Mouse (Mus musculus) adrenal gland (tissue): ENCODE data around the gene Kank1.

Source experiments
- intact Hi-C: fragments of 180-260 bp; cut with DNase I; formaldehyde crosslinking; loops from one replicate; pipeline ENCODE4 v1.15.1; 2025

Kank1 gene

GRCm38 (mm10) chr19:25251610-25252140 lies 14.9 kb downstream of the Kank1 start:
- intact Hi-C loops = no loop called here

- intact Hi-C loops = no loop called here
These were observed 16.4 kb downstream of the Kank1 start for GRCm38 (mm10) chr19:25253198-25253597.

GRCm38 (mm10) chr19:25253628-25254027 lies 16.9 kb downstream of the Kank1 start:
- intact Hi-C loops = no loop called here

- intact Hi-C loops = no loop called here
These were observed 21.5 kb downstream of the Kank1 start for GRCm38 (mm10) chr19:25258321-25258720.

- intact Hi-C loops = no loop called here
These were observed 29.4 kb downstream of the Kank1 start for GRCm38 (mm10) chr19:25266181-25266580.

DNA sequence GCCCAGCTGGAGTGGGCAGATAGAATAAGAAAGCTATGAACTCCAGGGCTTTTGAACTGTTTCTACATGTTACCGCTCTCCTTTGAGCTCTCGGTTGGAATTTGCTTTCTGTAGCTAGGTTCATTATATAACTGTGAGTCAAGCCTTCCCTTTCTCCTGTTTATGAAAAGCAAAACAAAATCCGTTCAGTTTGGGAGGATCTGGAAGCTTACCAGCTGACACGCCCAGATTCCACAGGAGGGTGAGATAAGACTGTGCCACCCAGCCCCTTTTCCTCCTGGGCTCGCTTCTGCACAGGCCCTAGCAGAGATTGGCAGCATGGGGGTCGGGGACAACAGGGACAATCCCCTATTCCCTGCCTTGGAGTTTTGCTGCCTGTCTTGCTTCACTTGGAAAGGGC lies 30.5 kb downstream of the Kank1 start:
- intact Hi-C loops = no loop called here

DNA sequence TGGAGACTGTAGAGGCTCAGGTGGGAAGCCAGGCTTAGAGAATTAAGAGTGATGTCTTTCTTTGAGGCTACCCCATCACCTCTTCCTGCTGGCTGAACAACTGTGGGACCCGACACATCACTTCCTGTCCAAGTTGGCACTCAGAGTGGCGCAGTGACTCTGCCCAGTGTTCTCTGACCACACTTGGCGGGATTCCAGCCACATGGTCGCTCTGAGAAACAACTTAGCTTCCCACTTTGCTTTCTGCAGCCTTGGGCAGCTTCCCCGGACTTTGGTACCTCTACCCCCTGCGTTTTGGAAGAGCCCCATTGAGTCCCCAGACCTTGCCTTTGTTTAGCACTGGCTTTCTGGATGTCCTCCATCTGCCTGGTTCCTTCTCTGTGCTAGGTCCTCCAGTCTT lies 31.8 kb downstream of the Kank1 start:
- intact Hi-C loops = no loop called here

GRCm38 (mm10) chr19:25271591-25271990 lies 34.8 kb downstream of the Kank1 start:
- intact Hi-C loops = no loop called here

GRCm38 (mm10) chr19:25273179-25273578 lies 36.4 kb downstream of the Kank1 start:
- intact Hi-C loops = no loop called here

DNA sequence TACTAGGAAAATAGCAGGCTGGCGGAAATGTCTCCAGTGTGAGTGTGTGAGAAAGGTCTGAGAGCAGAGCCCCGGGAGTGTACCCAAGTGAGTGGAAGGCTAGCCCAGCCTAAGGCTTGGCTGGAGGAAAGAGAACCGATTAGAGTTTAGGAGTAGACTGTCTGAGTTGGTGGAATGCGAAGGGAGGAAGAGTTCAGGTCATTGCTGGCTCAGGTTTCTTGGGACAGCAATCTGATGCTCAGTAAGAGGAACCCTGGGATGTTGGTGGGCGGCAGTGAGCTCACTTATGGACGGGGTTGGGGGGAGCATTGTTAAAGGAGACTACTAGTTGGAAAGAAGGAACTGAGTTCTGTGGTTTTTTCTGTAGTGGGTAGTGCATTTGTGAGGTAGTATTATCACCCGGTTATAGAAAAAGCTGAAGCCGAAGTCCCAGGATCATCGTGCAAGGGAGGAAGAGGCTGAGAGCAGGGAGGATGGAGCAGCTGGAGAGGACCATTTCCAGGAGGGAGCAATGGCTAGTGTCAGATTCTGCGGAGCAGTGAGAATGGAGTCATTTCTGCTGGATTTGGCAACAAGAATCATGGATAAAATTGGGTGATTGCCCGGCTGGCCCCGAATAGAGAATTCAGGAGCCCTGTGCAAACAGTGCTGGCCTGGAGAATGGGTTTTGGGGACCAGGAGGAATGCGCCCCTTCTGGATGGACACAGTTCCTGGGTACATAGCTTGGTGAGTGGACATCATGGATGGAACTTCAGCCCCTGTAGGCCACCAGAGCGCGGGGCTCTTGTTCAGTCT lies 40.0 kb downstream of the Kank1 start:
- intact Hi-C loops = no loop called here

DNA sequence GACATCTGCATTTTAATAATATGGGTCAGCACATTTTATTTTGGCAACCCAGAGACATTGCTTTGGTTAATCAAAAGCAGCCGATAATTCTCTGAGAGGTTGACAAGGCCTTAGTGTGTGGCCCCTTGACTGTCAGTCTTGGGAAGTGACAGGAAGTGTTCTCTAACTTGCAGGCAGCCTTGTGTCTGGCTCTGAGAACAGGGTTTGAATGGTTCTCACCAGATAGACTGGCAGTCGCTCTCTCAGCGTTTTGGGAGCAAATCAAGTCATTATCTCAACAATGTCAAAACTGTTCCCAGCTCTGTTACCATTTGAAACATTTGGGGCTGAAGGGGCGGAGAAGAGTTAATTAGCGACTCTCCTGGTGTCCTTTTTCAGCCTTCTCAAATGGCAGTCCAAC lies 41.0 kb downstream of the Kank1 start:
- intact Hi-C loops = no loop called here

DNA sequence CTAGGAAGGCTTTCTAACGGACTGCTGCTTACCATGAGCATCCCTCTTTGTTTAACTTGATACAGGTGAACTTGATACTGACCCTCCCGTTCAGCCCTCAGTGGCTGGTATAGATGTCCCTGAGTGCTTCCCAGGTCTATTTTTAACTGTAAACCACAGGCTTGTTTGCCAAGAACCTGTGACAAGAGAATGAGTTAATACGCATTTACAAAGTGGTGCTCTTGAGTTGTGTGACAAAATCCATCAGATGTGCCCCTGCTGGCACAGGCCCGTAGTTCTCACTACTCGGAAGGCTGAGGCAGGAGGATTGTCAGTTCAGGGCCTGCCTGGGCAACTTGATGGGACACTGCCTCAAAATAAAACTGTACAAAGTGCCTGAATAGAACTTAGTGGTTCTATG lies 42.8 kb downstream of the Kank1 start:
- intact Hi-C loops = no loop called here

- intact Hi-C loops = no loop called here
These were observed 46.9 kb downstream of the Kank1 start for GRCm38 (mm10) chr19:25283665-25284064.

DNA sequence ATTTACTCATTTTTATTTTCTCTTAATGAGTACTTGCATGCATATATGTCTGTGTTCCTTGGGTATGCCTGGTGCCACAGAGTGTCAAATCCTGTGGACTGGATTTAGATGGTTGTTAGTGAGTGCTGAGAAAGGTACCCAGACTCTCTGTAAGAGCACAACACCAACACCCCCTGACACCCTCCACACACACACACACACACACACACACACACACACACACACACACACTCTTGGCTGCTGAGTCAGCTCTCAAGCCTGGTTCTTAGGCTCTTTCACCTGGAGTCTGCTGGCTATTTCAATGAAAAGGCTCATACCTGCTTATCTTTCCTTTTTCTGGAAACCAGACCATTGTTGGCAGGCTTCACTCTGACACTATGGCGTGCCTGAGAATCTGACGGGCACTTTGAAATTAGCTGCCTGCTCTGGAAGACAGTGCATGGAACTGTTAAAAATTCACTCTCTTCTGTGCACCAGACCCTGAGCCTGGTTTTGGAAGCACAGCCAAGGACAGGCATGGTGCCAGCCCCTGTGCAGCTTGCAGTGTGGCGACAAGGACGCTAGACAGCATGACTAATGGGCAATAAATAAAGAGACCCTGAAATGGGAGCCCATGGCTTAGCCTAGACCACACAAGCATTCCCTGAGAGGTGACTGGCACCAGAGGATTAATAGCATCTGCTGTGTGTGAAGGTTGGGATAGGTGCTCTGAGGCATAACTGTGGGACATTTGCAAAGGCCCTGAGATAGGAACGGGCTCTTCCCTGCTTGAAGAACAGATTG lies 49.2 kb downstream of the Kank1 start:
- intact Hi-C loops = no loop called here

DNA sequence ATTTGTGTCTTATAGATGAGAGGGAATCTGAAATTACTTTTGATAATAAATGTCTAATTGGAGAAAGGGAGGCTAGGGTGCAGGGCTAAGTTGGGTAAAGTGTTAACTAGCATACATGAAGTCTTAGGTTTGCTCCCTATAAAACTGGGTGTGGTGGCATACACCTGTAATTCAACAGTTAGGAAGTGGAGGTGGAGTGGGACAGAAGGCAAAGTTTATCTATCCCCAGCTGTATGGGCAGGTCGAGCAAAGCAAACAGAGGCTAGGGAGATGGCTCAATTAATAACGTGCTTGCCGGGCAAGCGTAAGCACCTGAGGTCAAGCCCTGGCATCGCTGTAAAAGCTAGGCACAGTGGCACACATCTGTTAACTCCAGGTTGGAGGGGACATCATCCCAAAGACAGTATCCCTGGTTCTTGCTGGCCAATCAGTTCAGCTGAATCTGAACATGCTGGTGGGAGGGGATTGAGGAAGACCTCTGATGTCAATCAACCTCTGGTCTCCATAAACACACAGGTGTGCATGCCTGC lies 54.3 kb downstream of the Kank1 start:
- intact Hi-C loops = no loop called here

- intact Hi-C loops = no loop called here
These were observed 58.4 kb downstream of the Kank1 start for GRCm38 (mm10) chr19:25295207-25295606.

DNA sequence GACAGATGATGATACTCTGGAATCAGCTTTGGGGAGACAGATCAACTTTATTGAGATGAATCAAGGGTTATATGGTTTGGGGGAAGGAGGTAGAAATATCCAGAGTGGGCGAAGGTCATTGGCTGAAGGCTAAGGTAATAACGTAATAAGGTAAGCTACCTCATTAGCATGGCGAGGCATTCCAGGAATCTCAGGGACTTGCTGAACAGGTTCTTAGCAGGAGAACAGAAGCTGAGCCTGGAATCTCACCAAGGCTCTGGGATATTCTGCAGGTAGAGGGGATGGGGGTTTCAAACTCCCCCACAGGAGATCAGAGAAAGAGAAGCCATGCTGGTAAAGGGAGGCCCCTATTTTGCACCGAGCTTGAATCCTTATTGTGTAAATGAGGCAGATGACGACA lies 60.5 kb downstream of the Kank1 start:
- intact Hi-C loops = no loop called here

DNA sequence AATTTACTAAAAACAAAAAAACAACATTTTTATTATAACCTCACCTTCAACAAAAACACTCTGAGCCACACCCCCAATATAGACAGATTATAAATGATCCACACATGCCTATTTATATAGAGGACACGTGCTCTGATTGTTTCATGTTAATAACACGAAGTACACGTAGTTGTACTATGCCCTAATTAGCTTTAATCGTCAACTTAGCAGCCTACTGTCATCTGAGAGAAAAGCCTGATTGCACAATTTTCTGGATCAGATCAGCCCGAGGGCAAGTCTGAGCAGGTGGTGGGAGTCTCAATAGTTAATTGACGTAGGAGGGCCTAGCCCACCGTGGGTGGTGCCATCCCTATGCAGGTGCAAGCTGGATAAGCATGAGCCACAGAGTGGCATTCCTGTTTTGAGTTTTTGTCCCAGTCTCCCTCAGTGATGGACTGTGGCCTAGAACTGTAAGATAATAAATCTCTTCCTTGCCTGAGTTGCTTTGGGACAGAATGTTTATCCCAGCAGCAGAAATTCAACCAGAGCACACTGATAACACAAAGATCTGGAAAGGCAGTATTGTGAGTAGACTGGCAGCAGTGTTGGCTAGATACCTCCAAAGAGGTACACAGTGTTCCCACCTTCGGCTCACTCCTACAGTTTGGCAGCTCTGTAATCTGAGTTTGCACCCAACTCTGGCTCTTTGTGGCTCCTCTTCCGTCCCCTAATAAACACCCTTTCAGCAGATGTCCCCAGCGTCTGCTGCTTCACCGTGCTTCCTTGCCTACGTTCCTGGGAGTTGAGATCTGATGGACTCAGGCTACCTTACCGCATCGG lies 63.3 kb downstream of the Kank1 start:
- intact Hi-C loops = no loop called here

- intact Hi-C loops = no loop called here
These were observed 64.4 kb downstream of the Kank1 start for GRCm38 (mm10) chr19:25301189-25301588.

DNA sequence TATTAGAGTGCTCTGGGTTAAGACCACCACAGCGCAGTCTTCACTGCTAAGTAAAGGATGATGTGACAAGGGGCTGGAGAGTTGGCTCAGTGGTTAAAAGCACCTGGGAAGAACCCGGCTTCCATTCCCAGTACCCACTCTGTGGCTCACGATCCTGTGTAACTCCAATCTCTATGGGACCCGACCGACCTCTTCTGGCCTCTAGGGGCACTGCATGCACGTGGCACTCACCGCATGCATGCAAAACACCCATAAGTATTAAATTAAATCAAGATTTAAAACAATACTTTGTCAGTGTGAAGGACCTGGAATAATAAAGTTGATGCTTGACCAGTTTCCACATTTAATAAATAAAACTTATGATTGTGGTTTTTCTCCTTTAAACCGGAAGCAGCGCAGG lies 69.5 kb downstream of the Kank1 start:
- intact Hi-C loops = no loop called here

GRCm38 (mm10) chr19:25308156-25308555 lies 71.4 kb downstream of the Kank1 start:
- intact Hi-C loops = no loop called here
